Mouse (Mus musculus): ENCODE data around the gene Tut4. TPM values are rescaled to one million over a fixed set of nuclear protein-coding genes. Genes with fewer than 3 reads are reported as not detected.

Tut4 gene
- total RNA-seq (2021): 10 to 100 TPM; 28.1 to 30.3 TPM
- long read RNA-seq, partial matches to known transcripts: 4 of 8 reads
- long read RNA-seq, other reads (novel, unspliced or antisense): 4 of 8 reads

- DNase-seq (ENCODE audit: low spot score in 2 of 2): peak; percentile 76 to 89
These were observed at the start of gene Tut4 for GRCm38 (mm10) chr4:108459231-108460155. Gene Tut4 (plus strand): TSS chr4:108459426.

GRCm38 (mm10) chr4:108424587-108424986 is 34.6 kb upstream of the Tut4 start:
- DNase-seq (ENCODE audit: low spot score in 2 of 2): no peak

- DNase-seq (ENCODE audit: low spot score in 2 of 2): no peak
These were observed 31.4 kb upstream of the Tut4 start for GRCm38 (mm10) chr4:108427719-108428340.

- DNase-seq (ENCODE audit: low spot score in 2 of 2): no peak
These were observed 30.9 kb upstream of the Tut4 start for GRCm38 (mm10) chr4:108428341-108428721.

- DNase-seq (ENCODE audit: low spot score in 2 of 2): no peak
These were observed 28.3 kb upstream of the Tut4 start for GRCm38 (mm10) chr4:108430656-108431560.

- DNase-seq (ENCODE audit: low spot score in 2 of 2): no peak
These were observed 27.7 kb upstream of the Tut4 start for GRCm38 (mm10) chr4:108431561-108431936.

- no peak for DNase-seq (ENCODE audit: low spot score in 2 of 2)
These were observed 25.9 kb upstream of the Tut4 start for GRCm38 (mm10) chr4:108433341-108433740.

GRCm38 (mm10) chr4:108434221-108434620 is 25.0 kb upstream of the Tut4 start:
- no peak for DNase-seq (ENCODE audit: low spot score in 2 of 2)

- no peak for DNase-seq (ENCODE audit: low spot score in 2 of 2)
These were observed 24.4 kb upstream of the Tut4 start for GRCm38 (mm10) chr4:108434781-108435180.

GRCm38 (mm10) chr4:108435646-108436045 is 23.6 kb upstream of the Tut4 start:
- no peak for DNase-seq (ENCODE audit: low spot score in 2 of 2)

GRCm38 (mm10) chr4:108436225-108436624 is 23.0 kb upstream of the Tut4 start:
- DNase-seq (ENCODE audit: low spot score in 2 of 2): no peak

GRCm38 (mm10) chr4:108438082-108438840 is 21.0 kb upstream of the Tut4 start:
- no peak for DNase-seq (ENCODE audit: low spot score in 2 of 2)

- no peak for DNase-seq (ENCODE audit: low spot score in 2 of 2)
These were observed 11.1 kb upstream of the Tut4 start for GRCm38 (mm10) chr4:108448091-108448490.

- DNase-seq (ENCODE audit: low spot score in 2 of 2): no peak
These were observed 3.2 kb upstream of the Tut4 start for GRCm38 (mm10) chr4:108456028-108456427.

GRCm38 (mm10) chr4:108458201-108458741 is 955 bp upstream of the Tut4 start:
- DNase-seq (ENCODE audit: low spot score in 2 of 2): no peak

- peak; percentile 30 to 64 for DNase-seq (ENCODE audit: low spot score in 2 of 2)
These were observed 1.1 kb downstream of the Tut4 start for GRCm38 (mm10) chr4:108460156-108460923.

- no peak for DNase-seq (ENCODE audit: low spot score in 2 of 2)
These were observed 2.2 kb downstream of the Tut4 start for GRCm38 (mm10) chr4:108461262-108461903.

GRCm38 (mm10) chr4:108473586-108473985 is 14.4 kb downstream of the Tut4 start:
- DNase-seq (ENCODE audit: low spot score in 2 of 2): no peak

- DNase-seq (ENCODE audit: low spot score in 2 of 2): no peak
These were observed 23.6 kb downstream of the Tut4 start for GRCm38 (mm10) chr4:108482776-108483175.

Data from layer of hippocampus, adult 18-20 months (tissue).